Mouse (Mus musculus) midbrain, embryonic 11.5 days (tissue): ENCODE results near the gene Mier1. TPM values are rescaled to one million over a fixed set of nuclear protein-coding genes. Genes with fewer than 3 reads are reported as not detected.

ENCODE experiments used
- ATAC-seq: fragments of 200-750 bp; cut with Nextera tagmentation; 2 replicates; pipeline ENCODE4 v1.8.0; 2017; ENCODE audit warnings: moderate TSS enrichment, moderate library complexity; ENCODE audit not compliant: low FRiP score
- DNase-seq: peaks from one replicate; pipeline ENCODE4 v3.0.0; 2015; ENCODE audit warnings: low spot score; ENCODE audit errors: missing footprints
- H3K27ac ChIP-seq: fragments of 300-500 bp; sonication (generic); 2 replicates; pipeline ENCODE4 v1.5.1; 2014; ENCODE audit warnings: low read depth, low read length
- H3K27me3 ChIP-seq: fragments of 300-500 bp; sonication (generic); 2 replicates; pipeline ENCODE4 v1.6.1; 2014; ENCODE audit warnings: mild to moderate bottlenecking, low read length, moderate library complexity, mixed read lengths; ENCODE audit not compliant: control insufficient read depth, insufficient read depth
- H3K36me3 ChIP-seq: fragments of 300-500 bp; sonication (generic); 2 replicates; pipeline ENCODE4 v1.6.1; 2014; ENCODE audit warnings: mild to moderate bottlenecking, low read length, moderate library complexity, mixed read lengths; ENCODE audit not compliant: control insufficient read depth, insufficient read depth
- H3K4me1 ChIP-seq: fragments of 300-500 bp; sonication (generic); 2 replicates; pipeline ENCODE4 v1.6.1; 2014; ENCODE audit warnings: low read length; ENCODE audit not compliant: control insufficient read depth, insufficient read depth
- H3K4me2 ChIP-seq: fragments of 300-500 bp; sonication (generic); 2 replicates; pipeline ENCODE4 v1.6.1; 2014; ENCODE audit warnings: mild to moderate bottlenecking, moderate library complexity
- H3K4me3 ChIP-seq: fragments of 300-500 bp; sonication (generic); 2 replicates; pipeline ENCODE4 v1.5.1; 2014; ENCODE audit warnings: low read depth, low read length
- H3K9ac ChIP-seq: fragments of 300-500 bp; sonication (generic); 2 replicates; pipeline ENCODE4 v1.6.1; 2014; ENCODE audit warnings: low read length
- H3K9me3 ChIP-seq: fragments of 300-500 bp; sonication (generic); 2 replicates; pipeline ENCODE4 v1.6.1; 2016; ENCODE audit warnings: low read length; ENCODE audit not compliant: control insufficient read depth
- WGBS: fragments of 180-500 bp; shearing (Covaris S2); extraction: QIAGEN DNeasy Blood & Tissue Kit; methylation state at CpG from one replicate; pipeline ENCODE4 v1.1.7; 2014; 5-methylcytosine and 5-hydroxymethylcytosine counted together
- polyA plus RNA-seq: library from polyadenylated mRNA; unstranded; fragments of >200 nt; fragmentation: Nextera tagmentation; extraction: Ambion mirVana; gene quantifications from 2 replicates; pipeline ENCODE4 v1.2.1, GENCODE M21; 2014

The Mier1 gene
- polyA plus RNA-seq, 1 experiment from 2014 or later = 31.8 TPM

- Histone ChIP-seq H3K27ac (no peak overlapping the region), H3K9ac (no peak overlapping the region), H3K4me3 (no peak overlapping the region), H3K36me3 (no peaks in the 10 kb centered on the region), H3K27me3 (no peaks in the 10 kb centered on the region), H3K4me2 (no peak overlapping the region), H3K9me3 (no peaks in the 10 kb centered on the region), H3K4me1 (no peaks in the 10 kb centered on the region)
- 89% methylated on average over 7 of the region's 7 CpGs for WGBS
- ATAC-seq (no peak), DNase-seq (no peak)
These were observed 64.6 kb downstream of the Mier1 start for GRCm38 (mm10) chr4:103178635-103179318.

- Histone ChIP-seq H3K9me3 (no peaks in the 10 kb centered on the region), H3K4me2 (no peak overlapping the region), H3K9ac (no peak overlapping the region), H3K36me3 (no peaks in the 10 kb centered on the region), H3K27me3 (no peaks in the 10 kb centered on the region), H3K27ac (no peak overlapping the region), H3K4me1 (no peaks in the 10 kb centered on the region), H3K4me3 (no peak overlapping the region)
- ATAC-seq (no peak), DNase-seq (no peak)
- 82% methylated on average over 3 of the region's 3 CpGs for WGBS
These were observed 65.4 kb downstream of the Mier1 start for GRCm38 (mm10) chr4:103179581-103179980.

GRCm38 (mm10) chr4:103180300-103180888 lies 66.2 kb downstream of the Mier1 start:
- H3K27me3 ChIP-seq = no peaks in the 10 kb centered on the region
- WGBS = 81% methylated on average over 8 of the region's 8 CpGs
- H3K27ac ChIP-seq = no peak overlapping the region
- no peak for ATAC-seq
- no peaks in the 10 kb centered on the region for H3K4me1 ChIP-seq
- no peak for DNase-seq
- no peak overlapping the region for H3K4me3 ChIP-seq
- no peak overlapping the region for H3K9ac ChIP-seq
- no peaks in the 10 kb centered on the region for H3K9me3 ChIP-seq
- no peak overlapping the region for H3K4me2 ChIP-seq
- no peaks in the 10 kb centered on the region for H3K36me3 ChIP-seq

GRCm38 (mm10) chr4:103188786-103189640 lies 74.8 kb downstream of the Mier1 start:
- Histone ChIP-seq H3K4me1 (no peaks in the 10 kb centered on the region), H3K27me3 (no peaks in the 10 kb centered on the region), H3K36me3 (peaks cover 3% of the 10 kb centered on the region; the same call in 1 of the 2 replicates), H3K9me3 (no peaks in the 10 kb centered on the region), H3K4me3 (no peak overlapping the region), H3K27ac (no peak overlapping the region), H3K9ac (no peak overlapping the region), H3K4me2 (no peak overlapping the region)
- no peak for ATAC-seq
- WGBS = 87% methylated on average over 8 of the region's 8 CpGs
- DNase-seq = no peak

GRCm38 (mm10) chr4:103192421-103192820 lies 78.2 kb downstream of the Mier1 start:
- DNase-seq (no peak), ATAC-seq (no peak)
- Histone ChIP-seq H3K36me3 (peaks cover 3% of the 10 kb centered on the region; the same call in 1 of the 2 replicates), H3K4me3 (no peak overlapping the region), H3K27ac (no peak overlapping the region), H3K4me1 (no peaks in the 10 kb centered on the region), H3K4me2 (no peak overlapping the region), H3K9ac (no peak overlapping the region), H3K27me3 (no peaks in the 10 kb centered on the region), H3K9me3 (no peaks in the 10 kb centered on the region)
- WGBS = 86% methylated on average over 2 of the region's 2 CpGs

GRCm38 (mm10) chr4:103197401-103197800 lies 83.2 kb downstream of the Mier1 start:
- ATAC-seq (no peak), DNase-seq (no peak)
- H3K27me3 ChIP-seq = no peaks in the 10 kb centered on the region
- H3K4me1 ChIP-seq = no peaks in the 10 kb centered on the region
- 90% methylated on average over 8 of the region's 8 CpGs for WGBS
- H3K9me3 ChIP-seq = no peaks in the 10 kb centered on the region
- H3K4me2 ChIP-seq = no peak overlapping the region
- peaks cover 2% of the 10 kb centered on the region; the same call in 1 of the 2 replicates for H3K36me3 ChIP-seq
- no peak overlapping the region for H3K4me3 ChIP-seq
- H3K27ac ChIP-seq = no peak overlapping the region
- H3K9ac ChIP-seq = no peak overlapping the region

DNA sequence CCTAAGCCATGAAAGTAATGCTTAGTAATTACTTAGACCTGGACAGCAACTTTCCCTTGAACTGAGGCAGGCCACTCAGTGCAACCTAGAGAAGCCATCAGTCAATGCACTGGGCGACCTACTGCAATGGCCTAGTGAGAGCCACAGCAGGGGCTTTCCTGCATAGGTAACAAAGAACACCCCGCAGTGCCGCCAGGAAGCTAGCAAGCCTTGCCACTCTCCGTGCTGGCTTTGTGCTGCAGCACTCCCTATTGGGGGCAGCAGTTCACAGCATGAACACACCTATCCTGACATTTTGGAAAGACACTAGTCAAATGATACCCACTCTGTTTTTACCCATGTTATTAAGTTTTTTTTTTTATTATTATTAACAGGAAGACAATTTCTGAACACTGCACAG lies 84.9 kb downstream of the Mier1 start:
- Histone ChIP-seq H3K4me3 (no peak overlapping the region), H3K36me3 (no peaks in the 10 kb centered on the region), H3K27me3 (no peaks in the 10 kb centered on the region), H3K9me3 (no peaks in the 10 kb centered on the region), H3K27ac (no peak overlapping the region), H3K9ac (no peak overlapping the region), H3K4me1 (no peaks in the 10 kb centered on the region), H3K4me2 (no peak overlapping the region)
- ATAC-seq (no peak), DNase-seq (no peak)
- 41% methylated on average over 4 of the region's 4 CpGs for WGBS

DNA sequence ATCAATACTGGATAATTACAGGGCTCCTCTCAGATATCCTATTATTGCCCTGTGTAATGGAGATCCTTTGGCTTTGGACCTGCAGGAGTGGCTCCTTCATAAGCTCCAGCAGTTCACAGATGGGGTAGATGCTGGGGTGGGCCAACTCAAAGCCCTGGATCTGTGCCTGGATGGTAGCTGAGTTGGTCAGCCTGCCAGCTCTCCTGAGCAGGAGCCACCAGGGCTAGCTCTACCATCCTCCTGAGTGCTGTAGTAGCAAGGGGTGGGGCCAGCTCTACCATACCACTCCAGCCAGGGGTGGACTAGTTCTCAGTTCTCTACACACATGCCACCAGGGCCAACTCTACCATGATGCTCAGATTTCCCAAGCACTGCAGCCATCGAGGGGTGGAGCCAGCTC lies 85.9 kb downstream of the Mier1 start:
- H3K36me3 ChIP-seq = no peaks in the 10 kb centered on the region
- H3K4me3 ChIP-seq = no peak overlapping the region
- H3K9me3 ChIP-seq = no peaks in the 10 kb centered on the region
- DNase-seq (no peak), ATAC-seq (no peak)
- H3K4me1 ChIP-seq = no peaks in the 10 kb centered on the region
- no peaks in the 10 kb centered on the region for H3K27me3 ChIP-seq
- 95% methylated on average over 1 of the region's 1 CpGs for WGBS
- H3K9ac ChIP-seq = no peak overlapping the region
- H3K27ac ChIP-seq = no peak overlapping the region
- no peak overlapping the region for H3K4me2 ChIP-seq

DNA sequence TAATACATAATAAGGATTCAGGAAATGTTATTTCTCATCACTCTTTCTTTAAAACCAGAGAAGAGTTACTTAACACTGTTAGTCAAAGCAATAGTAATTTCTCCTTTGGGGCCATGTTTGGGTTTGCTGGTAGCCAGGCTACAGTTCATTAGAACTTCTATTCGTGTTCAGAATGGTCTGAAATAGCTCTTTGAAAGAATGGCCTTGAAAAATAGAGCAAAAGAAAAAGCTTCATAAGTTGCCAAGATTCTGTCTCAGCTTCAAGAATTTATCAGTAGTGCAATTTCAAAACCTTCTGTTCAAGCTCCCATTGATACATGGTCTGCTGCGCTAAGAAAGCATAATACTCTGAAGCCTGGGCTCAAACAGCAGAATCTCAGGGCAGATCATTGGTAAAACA lies 89.5 kb downstream of the Mier1 start:
- no peak overlapping the region for H3K9ac ChIP-seq
- H3K4me3 ChIP-seq = no peak overlapping the region
- H3K4me1 ChIP-seq = no peaks in the 10 kb centered on the region
- peaks cover 3% of the 10 kb centered on the region; the same call in 1 of the 2 replicates for H3K36me3 ChIP-seq
- ATAC-seq (no peak), DNase-seq (no peak)
- 94% methylated on average over 2 of the region's 2 CpGs for WGBS
- H3K4me2 ChIP-seq = no peak overlapping the region
- no peak overlapping the region for H3K27ac ChIP-seq
- no peaks in the 10 kb centered on the region for H3K27me3 ChIP-seq
- no peaks in the 10 kb centered on the region for H3K9me3 ChIP-seq
